Mouse (Mus musculus): ENCODE results near the gene Arhgap40.

DNA sequence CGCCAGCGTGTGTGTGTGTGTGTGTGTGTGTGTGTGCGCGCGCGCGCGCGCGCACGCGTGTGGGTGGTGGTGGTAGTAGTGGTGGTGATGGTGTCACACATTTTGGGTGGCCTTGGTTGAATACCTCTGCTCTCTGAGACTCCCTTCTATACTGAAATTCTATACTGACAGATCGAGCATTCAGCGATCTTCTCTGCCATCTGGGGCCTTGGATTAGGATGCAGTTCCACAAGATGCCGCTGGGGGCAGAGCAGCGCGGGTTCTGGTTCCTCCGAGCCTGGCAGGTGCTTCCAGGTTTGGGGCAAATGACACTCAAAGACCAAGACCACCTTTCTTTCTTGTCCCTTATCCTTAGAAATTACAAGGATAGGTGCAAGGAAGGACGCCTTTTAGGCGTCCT is 43.6 kb downstream of the Arhgap40 start:
- TF ChIP-seq CTCF (IDR thresholded peaks at IDR 0.05; ENCODE audit: control insufficient read depth, insufficient read depth, insufficient read length): no peak
- TF ChIP-seq MAX (IDR thresholded peaks at IDR 0.05): no peak
